Mouse (Mus musculus) cerebellum, postnatal 14 days (tissue): ENCODE measurements at regions not wholly inside any gene's neighbourhood (a gene's known extent, or its start where the extent isn't known, plus 50 kb on each side); places are given as distances from the start of the nearest gene placed in this dataset.
A peak's percentile ranks its signal among the peaks of the same experiment; 100 is the strongest.
"Not testable (repeated sequence)": the region's sequence is repeated elsewhere in the genome, so short reads cannot be mapped to it uniquely, and the experiment has no call there.

Source experiments
- DNase-seq, 2 experiments: peaks; one replicate each; pipeline ENCODE4 v3.0.0; 2021; ENCODE audit warnings: mixed read lengths in 2 of 2

DNA sequence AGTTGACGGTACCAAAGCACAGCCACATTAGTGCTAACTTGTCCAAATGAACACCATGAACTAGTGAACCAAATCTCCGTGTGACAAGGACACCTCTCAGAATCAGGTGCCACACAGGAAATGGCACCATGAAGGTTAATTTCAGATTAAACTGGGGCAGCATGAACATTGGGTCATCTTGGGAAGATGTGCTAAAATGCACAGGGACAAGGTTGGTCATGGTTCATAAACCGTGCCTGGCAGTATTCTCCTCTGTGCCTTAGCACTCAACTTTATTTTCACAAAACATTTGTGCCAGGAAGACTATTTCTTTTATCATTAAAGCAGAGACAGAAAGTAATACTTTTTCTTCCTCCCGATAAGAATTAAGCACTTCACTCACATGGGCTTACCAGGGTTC, 672.6 kb downstream of the Rwdd3 start:
- no peak for DNase-seq

DNA sequence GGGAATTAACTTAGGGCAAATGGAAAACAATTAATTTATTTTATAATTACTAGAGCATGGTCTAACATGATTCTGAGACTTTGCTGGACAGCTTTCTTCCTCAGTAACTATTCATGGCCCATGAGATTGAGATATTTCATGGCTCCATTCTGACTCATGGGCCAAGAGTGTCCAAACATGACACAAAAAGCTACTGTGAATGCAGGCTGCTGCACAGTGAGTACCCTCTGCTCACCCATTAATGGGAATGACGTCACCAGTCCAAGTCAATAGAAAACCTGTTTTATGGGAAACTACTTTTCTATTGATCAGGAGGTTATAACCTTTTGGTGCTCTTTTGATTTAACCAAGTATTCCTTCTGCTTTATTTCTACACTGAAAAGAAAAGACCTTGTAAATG, 693.6 kb downstream of the Rwdd3 start:
- no peak for DNase-seq

- no peak for DNase-seq
These were observed 693.0 kb upstream of the Ptbp2 start for GRCm38 (mm10) chr3:120477232-120477631.

DNA sequence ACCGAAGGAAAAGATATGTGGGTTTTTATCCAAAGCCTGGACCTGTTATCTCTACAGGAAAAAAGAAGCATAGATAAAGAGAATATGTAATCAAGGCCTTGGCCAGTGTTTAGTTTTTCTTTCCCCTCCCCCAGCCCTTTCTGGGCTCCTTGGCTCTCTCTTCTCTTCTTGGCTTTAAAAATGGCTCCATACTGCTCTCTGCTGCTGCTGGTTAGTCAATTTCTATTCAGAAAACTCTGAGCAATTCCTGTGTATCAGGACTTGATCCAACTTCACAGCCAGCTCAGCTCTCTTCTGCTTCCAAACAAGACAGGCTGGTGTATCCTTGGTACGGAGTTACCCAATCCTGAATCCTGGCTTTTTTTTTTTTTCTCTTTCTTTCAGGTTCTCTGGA, 689.4 kb upstream of the Ptbp2 start:
- peak; percentile 74 to 85 for DNase-seq

- peak; percentile 45 to 49 for DNase-seq
These were observed 688.7 kb upstream of the Ptbp2 start for GRCm38 (mm10) chr3:120472687-120473644.

GRCm38 (mm10) chr3:120471878-120472444, 687.7 kb upstream of the Ptbp2 start:
- no peak for DNase-seq

- DNase-seq, result no peak
These were observed 684.6 kb upstream of the Ptbp2 start for GRCm38 (mm10) chr3:120468887-120469286.

DNA sequence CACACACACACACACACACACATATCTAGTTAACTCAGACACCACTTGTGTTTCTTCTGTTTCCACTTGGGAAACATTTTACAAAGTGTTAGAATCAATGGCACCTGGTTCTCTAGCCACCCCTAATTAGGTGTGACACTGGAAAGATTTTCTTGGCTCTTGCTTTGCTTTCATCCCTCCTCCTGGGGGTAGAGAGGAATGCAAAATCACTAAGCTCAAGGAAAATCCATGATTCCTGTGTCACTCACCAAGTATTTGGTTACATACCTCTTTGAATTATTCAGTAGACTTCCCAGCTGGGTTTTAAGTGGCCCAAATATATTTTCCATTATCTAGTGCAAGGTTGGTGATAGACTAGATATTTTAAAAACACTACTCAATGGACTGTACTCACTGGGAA, 676.5 kb upstream of the Ptbp2 start:
- DNase-seq, result no peak

GRCm38 (mm10) chr3:120457912-120458311, 673.6 kb upstream of the Ptbp2 start:
- DNase-seq, result no peak

DNA sequence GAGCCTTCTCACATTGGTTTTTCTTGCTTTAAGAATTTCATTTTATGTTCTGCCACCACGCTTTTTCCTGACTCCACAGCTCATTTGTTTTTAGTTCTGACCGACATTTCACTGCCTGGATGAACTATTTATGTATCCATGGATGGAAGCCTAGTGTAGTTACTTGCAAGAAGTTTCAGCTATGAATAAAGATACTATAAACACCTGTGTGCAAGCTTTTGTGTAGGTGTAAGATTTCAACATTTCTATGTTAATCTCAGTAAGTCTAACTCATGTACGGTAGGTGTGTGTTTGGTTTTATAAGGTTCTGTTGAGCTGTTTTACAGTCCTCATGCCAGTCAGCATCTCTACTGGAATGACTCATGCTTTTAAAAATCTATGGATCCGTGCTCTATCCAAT, 656.9 kb upstream of the Ptbp2 start:
- DNase-seq, result no peak

DNA sequence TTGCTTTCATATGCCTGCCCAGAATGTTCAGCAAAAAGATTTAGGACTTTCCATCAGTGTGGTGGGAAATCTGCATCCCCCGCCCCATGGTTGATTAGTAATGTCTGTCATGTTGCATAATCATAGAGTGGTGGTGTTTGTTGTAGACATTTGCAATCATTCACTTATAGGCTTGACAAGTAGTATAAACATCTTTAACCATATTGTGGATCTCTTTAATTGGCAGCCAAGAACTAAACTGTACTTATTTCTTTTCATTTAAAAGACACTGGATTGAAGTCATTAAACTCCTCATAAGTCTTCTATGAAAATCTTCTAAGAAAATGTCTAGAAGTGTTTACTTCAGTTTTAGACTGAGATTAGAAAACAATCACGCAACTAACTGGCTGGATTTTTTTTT, 646.0 kb upstream of the Ptbp2 start:
- no peak for DNase-seq

DNA sequence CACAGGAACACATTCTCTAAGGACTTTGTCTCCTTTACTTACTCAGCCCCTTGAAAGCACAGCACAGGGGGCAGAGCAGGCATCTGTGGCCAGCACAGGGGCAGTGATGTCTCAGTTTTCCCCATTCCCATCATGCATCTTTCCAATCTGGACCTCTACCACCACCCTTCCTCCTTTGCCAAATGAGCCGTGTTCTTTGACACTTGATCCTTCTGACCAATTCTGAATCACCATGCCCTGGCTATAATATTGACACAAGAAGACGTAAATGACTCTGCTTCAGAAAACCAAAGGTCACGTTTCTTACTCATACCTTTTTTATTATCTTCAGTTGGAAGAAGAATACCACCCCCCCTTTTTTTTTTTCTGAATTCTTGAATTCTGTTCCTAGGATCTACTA, 632.4 kb upstream of the Ptbp2 start:
- DNase-seq, result no peak

DNA sequence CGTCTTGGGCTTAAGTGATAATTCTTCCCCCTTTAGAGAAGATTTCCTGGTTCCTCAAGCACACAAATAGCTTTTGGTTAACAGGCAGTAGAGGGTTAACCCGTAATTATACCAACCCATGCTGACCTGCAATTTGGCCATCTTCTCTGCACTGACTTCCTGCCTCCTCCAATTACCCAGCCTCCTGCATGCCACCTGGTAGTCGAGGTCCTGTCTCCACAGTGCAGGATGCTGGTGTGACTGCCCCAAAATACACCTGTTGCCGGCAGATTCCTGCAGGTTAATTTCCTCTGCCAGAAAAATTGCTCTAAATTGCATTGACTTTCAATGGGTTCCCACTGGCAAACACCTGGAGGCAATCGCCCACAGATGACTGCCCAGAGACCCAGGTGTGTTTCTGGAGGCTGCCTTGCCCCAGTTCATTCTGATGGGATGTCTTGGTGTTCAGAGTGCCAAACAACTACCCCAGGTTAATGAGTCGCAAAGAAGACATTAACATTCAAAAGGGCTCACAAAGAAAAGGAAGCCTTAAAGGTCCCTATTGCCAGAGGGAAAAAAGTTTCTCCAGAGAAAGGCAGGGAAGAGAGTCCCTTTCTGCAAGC, 591.5 kb upstream of the Ptbp2 start:
- DNase-seq, result no peak

DNA sequence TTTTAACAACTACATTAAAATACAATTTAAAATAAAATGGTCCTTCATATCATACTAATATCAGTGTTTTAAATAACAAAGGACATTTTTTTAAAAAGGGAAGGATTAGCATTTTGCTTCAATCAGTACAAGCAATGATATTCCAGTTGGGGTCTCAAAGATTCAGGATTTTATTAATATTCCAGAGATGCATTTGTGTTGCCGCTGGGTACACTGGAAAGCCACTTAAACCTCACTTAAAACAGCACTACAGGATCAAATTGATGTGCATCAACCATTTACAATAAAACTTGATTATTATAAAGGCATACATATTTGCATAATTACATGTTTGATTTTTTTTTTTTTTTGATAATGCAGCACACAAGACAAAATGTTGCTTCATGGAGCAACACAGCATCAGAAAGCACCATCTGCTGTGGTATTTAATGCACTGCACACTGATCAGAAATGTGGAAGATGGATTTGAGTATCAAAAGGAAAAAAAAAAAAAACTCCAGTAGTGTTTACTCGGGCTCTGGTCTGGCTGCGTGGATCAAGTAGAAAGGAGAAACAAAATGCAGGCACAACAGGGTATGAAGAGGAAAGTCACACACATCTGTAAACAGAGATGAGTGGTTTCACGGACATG, 558.6 kb upstream of the Ptbp2 start:
- DNase-seq, result no peak

DNA sequence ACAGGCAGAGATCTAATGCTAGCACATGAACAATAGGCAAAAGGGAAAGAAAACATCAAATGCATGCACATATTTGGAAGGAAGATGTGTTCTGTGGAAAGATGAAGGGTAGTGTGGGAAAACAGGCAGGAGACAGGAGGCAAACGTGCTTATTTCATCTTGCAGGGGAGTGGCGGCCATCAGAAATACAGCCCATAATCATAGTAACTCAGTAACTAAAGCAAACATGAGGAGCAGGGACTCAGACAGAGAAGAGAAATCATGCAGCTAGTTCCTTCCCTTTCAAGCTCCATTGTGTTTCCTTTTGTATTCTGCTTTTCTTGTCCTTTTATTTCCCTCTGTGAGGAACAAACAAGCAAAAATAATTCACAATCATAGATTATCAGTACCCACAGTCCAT, 557.6 kb upstream of the Ptbp2 start:
- DNase-seq, result no peak

DNA sequence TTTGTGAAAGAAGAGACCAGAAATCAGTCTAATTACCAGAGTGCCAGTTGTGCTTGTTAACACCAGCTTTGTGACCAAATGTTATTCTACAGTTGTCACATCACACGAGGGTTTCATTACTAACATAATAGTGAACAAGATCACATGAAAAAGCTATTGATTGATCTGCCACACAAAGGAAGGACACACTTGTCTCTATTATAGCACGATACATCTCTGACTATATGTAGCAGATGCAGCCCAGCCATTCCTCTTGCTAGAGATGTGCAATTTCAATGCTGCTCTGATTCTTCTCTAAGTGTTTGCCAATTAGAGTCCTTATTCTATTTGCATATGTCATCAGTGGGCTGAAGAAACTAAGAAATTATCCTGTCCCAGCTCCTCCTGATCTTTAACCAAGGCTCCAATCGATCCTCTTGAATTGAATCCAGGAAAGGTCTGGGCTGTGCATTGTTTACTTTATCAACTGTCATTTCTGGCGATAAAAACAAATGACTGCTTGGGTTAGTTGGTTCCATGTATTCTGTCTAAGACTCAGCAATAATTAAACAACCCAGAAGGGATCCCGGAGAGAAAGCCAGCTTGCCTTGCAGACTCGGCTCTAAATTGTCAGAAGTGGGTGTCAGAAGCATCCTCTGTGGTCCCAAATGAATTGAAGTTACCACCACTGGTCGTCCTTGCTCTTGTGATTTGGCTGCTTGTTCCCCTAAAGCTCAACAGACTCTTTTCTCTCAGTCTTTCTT, 551.7 kb upstream of the Ptbp2 start:
- DNase-seq, result no peak

- DNase-seq, result not testable (repeated sequence)
These were observed 522.8 kb upstream of the Ptbp2 start for GRCm38 (mm10) chr3:120307042-120307441.

DNA sequence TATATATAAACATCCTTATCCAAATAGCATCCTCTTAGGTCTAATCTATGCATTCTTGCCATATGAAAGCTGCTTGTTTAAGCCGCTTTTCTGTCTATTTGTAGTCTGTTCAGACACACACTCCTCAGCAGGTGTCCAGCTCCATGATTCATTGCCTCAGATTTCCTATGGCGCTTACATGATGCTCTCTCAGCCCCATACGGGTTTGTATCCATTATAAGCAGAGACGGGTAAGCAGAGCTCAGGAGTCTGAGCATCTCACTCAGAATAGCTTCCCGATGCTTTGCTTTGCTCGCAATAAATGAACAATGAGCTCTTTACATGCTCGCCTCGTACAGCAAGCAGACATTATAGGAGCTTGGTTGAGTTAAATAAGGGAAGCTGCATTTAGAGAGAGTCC, 521.3 kb upstream of the Ptbp2 start:
- no peak for DNase-seq
